Mouse (Mus musculus): ENCODE measurements around the gene Clybl. TPM values are rescaled to one million over a fixed set of nuclear protein-coding genes. Genes with fewer than 3 reads are reported as not detected.

Clybl gene
- polyA plus RNA-seq, 1 experiment: 5.4 TPM

DNA sequence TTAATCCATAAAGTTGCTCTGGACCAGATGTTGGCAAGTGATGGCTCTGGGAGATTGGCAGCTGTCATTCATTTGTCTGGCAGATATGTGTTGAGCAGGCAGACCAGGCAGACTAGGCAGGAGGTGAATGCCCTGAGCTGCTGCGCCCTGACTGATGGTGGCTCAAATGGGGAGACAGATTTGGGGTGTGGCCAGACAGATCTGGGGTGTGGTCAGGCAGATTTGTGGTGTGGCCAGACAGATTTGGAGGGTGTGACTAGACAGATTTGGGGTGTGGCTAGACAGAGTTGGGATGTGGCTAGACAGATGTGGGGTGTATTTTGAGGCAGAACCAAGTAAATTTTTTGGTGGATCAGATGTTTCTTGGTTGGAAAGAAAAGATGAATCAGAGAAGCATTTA lies 62.4 kb downstream of the Clybl start:
- 81% methylated on average over 1 of the region's 1 CpGs for WGBS
- Histone ChIP-seq H3K4me1 (ENCODE audit: control insufficient read depth, insufficient read depth, low read length) (no peaks in the 10 kb centered on the region), H3K27ac (ENCODE audit: control insufficient read depth, insufficient read depth, low read depth, low read length, poor library complexity) (no peak overlapping the region), H3K4me3 (replicated peaks; ENCODE audit: control insufficient read depth, low read depth, low read length) (no peak overlapping the region)
- TF ChIP-seq POLR2A (IDR thresholded peaks at IDR 0.05; ENCODE audit: borderline replicate concordance, control insufficient read depth, low read depth, low read length): no peak
- no peak for TF ChIP-seq CTCF (IDR thresholded peaks at IDR 0.05; ENCODE audit: control insufficient read depth, insufficient read depth, low read length)

DNA sequence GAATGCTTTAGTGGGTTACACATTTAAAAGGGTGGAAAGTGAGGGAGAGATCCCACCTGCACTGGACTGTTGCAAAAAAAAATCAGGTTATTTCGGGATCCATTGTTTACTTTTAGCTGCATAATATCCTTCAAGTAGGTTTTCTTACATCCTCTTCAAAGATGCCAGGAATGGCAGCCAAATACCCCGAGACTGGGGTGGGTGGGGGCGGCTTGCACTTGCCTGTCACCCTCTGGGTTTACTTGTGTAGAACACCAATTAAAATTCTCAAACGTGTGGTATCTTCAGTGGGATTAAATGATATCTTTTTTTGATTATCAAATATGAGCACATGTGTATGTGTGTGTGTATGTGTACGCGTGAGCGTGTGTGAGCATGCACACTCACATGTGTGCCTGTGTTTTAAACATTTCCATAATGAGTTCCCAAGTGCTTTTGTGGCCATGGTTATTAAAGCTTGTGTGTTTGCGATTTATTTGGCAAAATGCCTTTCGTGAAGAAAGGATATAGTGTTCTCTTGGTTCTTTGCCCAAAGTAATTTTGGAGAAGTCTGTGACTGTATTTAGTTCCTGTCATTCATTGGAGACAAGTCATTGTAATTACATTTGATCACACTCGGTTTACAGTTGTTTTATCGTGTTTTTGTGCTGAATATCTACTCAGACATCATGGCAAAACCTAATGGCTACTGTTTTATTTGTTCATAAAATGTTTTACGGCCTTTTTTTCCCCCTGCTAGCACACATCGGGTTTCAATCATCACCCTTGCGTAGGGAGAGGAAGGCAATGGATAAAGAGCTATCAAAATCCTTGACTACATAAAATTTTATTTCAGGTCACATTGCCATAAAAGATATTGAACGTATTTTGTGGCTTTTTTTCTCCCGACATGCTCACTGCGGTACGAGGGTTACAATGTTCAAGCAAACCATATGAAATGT lies 65.7 kb downstream of the Clybl start:
- WGBS: 83% methylated on average over 18 of the region's 18 CpGs
- H3K27ac ChIP-seq (ENCODE audit: control insufficient read depth, insufficient read depth, low read depth, low read length, poor library complexity): no peak overlapping the region
- H3K4me1 ChIP-seq (ENCODE audit: control insufficient read depth, insufficient read depth, low read length): no peaks in the 10 kb centered on the region
- TF ChIP-seq CTCF (IDR thresholded peaks at IDR 0.05; ENCODE audit: control insufficient read depth, insufficient read depth, low read length): no peak
- no peak for TF ChIP-seq POLR2A (IDR thresholded peaks at IDR 0.05; ENCODE audit: borderline replicate concordance, control insufficient read depth, low read depth, low read length)
- H3K4me3 ChIP-seq (replicated peaks; ENCODE audit: control insufficient read depth, low read depth, low read length): no peak overlapping the region

DNA sequence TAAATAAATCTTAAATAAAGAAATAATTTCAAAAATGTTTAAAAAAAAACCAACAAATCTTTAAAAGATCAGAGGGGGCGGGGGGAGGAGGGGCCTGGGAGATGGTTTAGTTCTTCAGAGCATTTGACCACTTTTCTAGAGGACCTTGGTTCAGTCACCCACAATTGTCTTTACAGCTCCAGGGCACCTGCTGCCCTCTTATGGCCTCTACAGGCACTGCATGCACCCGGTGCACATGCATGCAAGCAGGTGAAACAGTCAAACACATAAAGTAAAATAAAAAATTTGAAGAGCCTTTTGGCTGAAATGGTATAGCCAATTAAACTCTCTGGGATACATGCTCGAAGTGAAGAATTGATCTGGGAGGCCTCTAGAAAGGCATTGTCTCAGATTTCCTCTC lies 67.6 kb downstream of the Clybl start:
- no peak overlapping the region for H3K27ac ChIP-seq (ENCODE audit: control insufficient read depth, insufficient read depth, low read depth, low read length, poor library complexity)
- no peaks in the 10 kb centered on the region for H3K4me1 ChIP-seq (ENCODE audit: control insufficient read depth, insufficient read depth, low read length)
- WGBS: 75% methylated on average over 3 of the region's 3 CpGs
- H3K4me3 ChIP-seq (replicated peaks; ENCODE audit: control insufficient read depth, low read depth, low read length): no peak overlapping the region
- TF ChIP-seq POLR2A (IDR thresholded peaks at IDR 0.05; ENCODE audit: borderline replicate concordance, control insufficient read depth, low read depth, low read length): no peak
- peak; percentile 64 for TF ChIP-seq CTCF (IDR thresholded peaks at IDR 0.05; ENCODE audit: control insufficient read depth, insufficient read depth, low read length)

DNA sequence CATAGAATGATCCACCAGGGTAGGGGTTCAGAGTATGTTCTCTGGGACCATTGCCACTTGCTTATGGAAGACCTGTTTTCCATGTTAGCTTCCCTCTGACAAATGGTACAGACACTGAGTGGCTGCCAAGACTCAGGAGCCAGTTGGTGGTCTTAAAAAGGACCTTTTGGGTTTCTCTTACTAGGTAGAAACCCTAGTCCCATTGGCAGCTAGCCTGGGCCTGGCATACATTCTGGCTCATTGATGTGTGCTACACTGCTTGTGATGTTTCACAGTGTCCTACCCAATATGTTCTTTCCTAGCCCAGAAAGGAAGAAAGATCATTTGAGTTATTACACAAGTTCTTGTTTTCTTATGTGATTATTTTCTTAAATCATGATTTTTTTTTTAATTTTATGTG lies 69.8 kb downstream of the Clybl start:
- H3K4me3 ChIP-seq (replicated peaks; ENCODE audit: control insufficient read depth, low read depth, low read length): no peak overlapping the region
- H3K4me1 ChIP-seq (ENCODE audit: control insufficient read depth, insufficient read depth, low read length): no peaks in the 10 kb centered on the region
- TF ChIP-seq CTCF (IDR thresholded peaks at IDR 0.05; ENCODE audit: control insufficient read depth, insufficient read depth, low read length): no peak
- TF ChIP-seq POLR2A (IDR thresholded peaks at IDR 0.05; ENCODE audit: borderline replicate concordance, control insufficient read depth, low read depth, low read length): no peak
- no peak overlapping the region for H3K27ac ChIP-seq (ENCODE audit: control insufficient read depth, insufficient read depth, low read depth, low read length, poor library complexity)

DNA sequence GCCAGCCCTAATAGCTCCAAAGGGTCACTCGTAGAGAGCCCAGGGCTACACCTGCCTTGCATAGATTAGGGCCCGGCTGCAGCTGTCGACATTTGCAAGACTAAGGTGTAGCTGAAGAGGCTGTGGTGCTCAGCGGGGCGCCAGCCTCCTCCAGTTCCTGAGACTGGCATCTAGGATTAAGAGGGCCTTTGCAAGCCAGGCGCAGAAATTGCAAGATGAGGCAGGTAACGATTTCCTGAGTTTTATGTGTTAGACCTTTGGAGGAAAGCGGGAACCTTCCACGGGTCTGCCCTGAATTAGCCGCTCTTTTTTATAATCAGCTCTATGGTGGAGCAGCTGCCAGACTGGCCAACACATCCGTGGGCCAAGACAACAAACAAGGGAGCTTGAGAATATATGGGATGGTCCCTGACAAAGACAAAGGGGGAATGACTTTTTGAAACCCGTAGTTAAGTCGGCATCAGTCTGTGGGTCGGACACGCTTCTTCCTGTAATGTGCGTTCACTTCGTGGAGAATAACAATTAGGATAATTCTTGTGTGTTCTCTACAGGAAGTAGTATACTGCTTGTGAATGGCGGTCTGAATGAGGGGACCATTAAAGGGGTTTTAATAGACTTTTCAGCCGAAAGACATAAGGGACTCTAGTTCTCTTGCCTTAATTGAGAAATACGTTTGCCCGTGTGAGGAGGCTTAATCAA lies 74.2 kb downstream of the Clybl start:
- no peak overlapping the region for H3K27ac ChIP-seq (ENCODE audit: control insufficient read depth, insufficient read depth, low read depth, low read length, poor library complexity)
- H3K4me1 ChIP-seq (ENCODE audit: control insufficient read depth, insufficient read depth, low read length): no peaks in the 10 kb centered on the region
- 46% methylated on average over 21 of the region's 21 CpGs for WGBS
- H3K4me3 ChIP-seq (replicated peaks; ENCODE audit: control insufficient read depth, low read depth, low read length): no peak overlapping the region
- no peak for TF ChIP-seq POLR2A (IDR thresholded peaks at IDR 0.05; ENCODE audit: borderline replicate concordance, control insufficient read depth, low read depth, low read length)
- no peak for TF ChIP-seq CTCF (IDR thresholded peaks at IDR 0.05; ENCODE audit: control insufficient read depth, insufficient read depth, low read length)

DNA sequence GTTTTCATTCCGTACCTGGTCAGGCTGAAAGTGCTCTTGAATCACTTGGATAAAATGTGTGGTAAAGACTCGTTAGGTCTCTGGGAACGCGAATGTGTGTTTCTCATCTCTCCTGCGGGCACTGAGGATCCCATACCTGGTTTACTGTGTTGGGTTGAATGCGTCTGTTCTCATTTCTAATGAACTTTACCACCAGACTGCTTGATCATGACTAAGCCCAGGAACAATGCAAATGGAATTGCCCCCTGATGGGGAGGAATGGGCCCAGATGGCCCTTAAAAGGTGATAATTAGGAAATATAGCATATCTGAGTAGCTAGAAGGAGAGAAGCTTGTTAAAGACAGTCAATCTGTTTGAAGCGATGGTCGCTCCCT lies 74.7 kb downstream of the Clybl start:
- H3K27ac ChIP-seq (ENCODE audit: control insufficient read depth, insufficient read depth, low read depth, low read length, poor library complexity): no peak overlapping the region
- H3K4me1 ChIP-seq (ENCODE audit: control insufficient read depth, insufficient read depth, low read length): no peaks in the 10 kb centered on the region
- TF ChIP-seq POLR2A (IDR thresholded peaks at IDR 0.05; ENCODE audit: borderline replicate concordance, control insufficient read depth, low read depth, low read length) (no peak), CTCF (IDR thresholded peaks at IDR 0.05; ENCODE audit: control insufficient read depth, insufficient read depth, low read length) (no peak)
- 80% methylated on average over 8 of the region's 8 CpGs for WGBS
- H3K4me3 ChIP-seq (replicated peaks; ENCODE audit: control insufficient read depth, low read depth, low read length): no peak overlapping the region

DNA sequence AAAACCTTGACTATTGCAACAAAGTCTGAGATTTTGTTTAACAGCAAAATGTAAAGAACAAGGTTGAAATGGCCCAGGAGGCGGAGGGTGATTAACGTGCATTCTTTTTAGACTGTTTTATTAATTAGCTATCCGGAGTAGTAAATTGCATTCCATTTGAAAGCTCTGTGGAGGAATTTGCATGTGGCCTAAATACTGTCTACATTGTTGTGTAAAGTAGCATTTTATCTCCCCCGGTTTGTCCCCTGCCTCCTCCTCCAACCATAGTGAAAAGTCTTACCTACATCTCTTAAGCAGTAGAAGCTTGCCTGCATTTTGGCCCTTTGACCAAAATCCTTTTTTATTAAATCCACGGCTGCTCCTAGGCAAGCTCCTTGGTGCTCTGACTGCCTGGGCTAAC lies 76.8 kb downstream of the Clybl start:
- Histone ChIP-seq H3K4me3 (replicated peaks; ENCODE audit: control insufficient read depth, low read depth, low read length) (no peak overlapping the region), H3K4me1 (ENCODE audit: control insufficient read depth, insufficient read depth, low read length) (no peaks in the 10 kb centered on the region), H3K27ac (ENCODE audit: control insufficient read depth, insufficient read depth, low read depth, low read length, poor library complexity) (no peak overlapping the region)
- 84% methylated on average over 5 of the region's 5 CpGs for WGBS
- TF ChIP-seq CTCF (IDR thresholded peaks at IDR 0.05; ENCODE audit: control insufficient read depth, insufficient read depth, low read length) (no peak), POLR2A (IDR thresholded peaks at IDR 0.05; ENCODE audit: borderline replicate concordance, control insufficient read depth, low read depth, low read length) (no peak)

DNA sequence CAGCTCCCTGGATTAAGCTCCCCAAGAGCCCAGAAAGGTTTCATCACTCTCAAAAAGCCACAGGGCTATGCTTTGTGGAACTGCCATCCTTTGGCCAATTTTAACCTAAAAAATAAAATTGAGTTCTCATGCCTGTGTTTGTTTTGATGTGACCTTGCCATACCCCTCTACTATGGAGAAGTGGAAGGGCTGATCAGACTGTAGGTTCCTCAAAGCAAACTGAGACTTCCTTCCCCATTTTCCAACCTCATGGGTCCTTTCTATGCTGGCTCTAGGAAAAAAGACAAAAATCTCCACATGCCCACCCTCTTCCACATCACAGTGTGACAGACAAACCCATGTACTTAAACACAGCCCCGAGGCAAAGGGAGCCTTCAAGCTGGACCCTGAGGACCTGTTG lies 79.7 kb downstream of the Clybl start:
- H3K27ac ChIP-seq (ENCODE audit: control insufficient read depth, insufficient read depth, low read depth, low read length, poor library complexity): no peak overlapping the region
- no peak overlapping the region for H3K4me3 ChIP-seq (replicated peaks; ENCODE audit: control insufficient read depth, low read depth, low read length)
- WGBS: 11% methylated on average over 1 of the region's 1 CpGs
- H3K4me1 ChIP-seq (ENCODE audit: control insufficient read depth, insufficient read depth, low read length): no peaks in the 10 kb centered on the region
- TF ChIP-seq CTCF (IDR thresholded peaks at IDR 0.05; ENCODE audit: control insufficient read depth, insufficient read depth, low read length): no peak
- TF ChIP-seq POLR2A (IDR thresholded peaks at IDR 0.05; ENCODE audit: borderline replicate concordance, control insufficient read depth, low read depth, low read length): no peak
